Mouse (Mus musculus): ENCODE results near the gene Sirt2. TPM values are rescaled to one million over a fixed set of nuclear protein-coding genes. Genes with fewer than 3 reads are reported as not detected.

Gene Sirt2
- total and polyA plus RNA-seq, 2 experiments from 2014 or later, result 95.5 to 147 TPM

- Histone ChIP-seq H3K4me2 (ENCODE audit: low read depth, low read length) (no peak overlapping the region), H3K27ac (no peak overlapping the region), H3K9me3 (ENCODE audit: low read length) (no peaks in the 10 kb centered on the region), H3K4me1 (ENCODE audit: insufficient read depth, low read length) (no peaks in the 10 kb centered on the region), H3K36me3 (ENCODE audit: insufficient read depth, low read length) (no peaks in the 10 kb centered on the region), H3K27me3 (ENCODE audit: insufficient read depth, low read length) (no peaks in the 10 kb centered on the region), H3K9ac (replicated peaks; ENCODE audit: low read length) (no peak overlapping the region), H3K4me3 (ENCODE audit: low read length) (no peak overlapping the region)
- TF ChIP-seq CTCF (IDR thresholded peaks at IDR 0.05; ENCODE audit: low read depth), result no peak
- WGBS, result 92% methylated on average over 2 of the region's 2 CpGs
- ATAC-seq (no peak), DNase-seq (ENCODE audit: low spot score) (no peak)
Observed at GRCm38 (mm10) chr7:28724613-28725012, 41.9 kb upstream of the Sirt2 start.

DNA sequence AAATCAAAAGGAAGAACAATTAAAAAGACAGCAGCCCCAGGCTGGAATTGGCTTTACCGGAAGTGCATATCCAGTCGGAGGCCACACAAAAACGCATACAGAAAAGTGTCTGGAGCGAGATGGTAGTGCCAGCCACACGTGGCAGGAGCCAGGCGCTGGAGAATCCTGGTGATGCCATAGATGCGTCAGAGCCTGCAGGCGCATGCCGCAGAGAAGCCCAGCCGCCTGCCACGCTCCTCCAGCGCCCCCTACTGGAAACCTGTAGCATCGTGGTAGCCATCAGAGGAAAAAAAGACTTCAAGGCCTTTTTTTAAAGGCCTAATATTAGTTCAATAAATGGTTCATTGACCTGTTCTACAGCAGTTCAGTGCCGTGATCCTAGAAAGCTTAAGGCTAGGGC lies 39.9 kb upstream of the Sirt2 start:
- WGBS, result 6% methylated on average over 14 of the region's 14 CpGs
- Histone ChIP-seq H3K4me1 (ENCODE audit: insufficient read depth, low read length) (no peaks in the 10 kb centered on the region), H3K4me2 (ENCODE audit: low read depth, low read length) (peak overlapping the region; percentile 30), H3K9ac (replicated peaks; ENCODE audit: low read length) (no peak overlapping the region), H3K27ac (no peak overlapping the region), H3K9me3 (ENCODE audit: low read length) (peaks cover 3% of the 10 kb centered on the region; the same call in 1 of the 2 replicates), H3K27me3 (ENCODE audit: insufficient read depth, low read length) (no peaks in the 10 kb centered on the region), H3K36me3 (ENCODE audit: insufficient read depth, low read length) (no peaks in the 10 kb centered on the region), H3K4me3 (ENCODE audit: low read length) (no peak overlapping the region)
- ATAC-seq (peak; percentile 78), DNase-seq (ENCODE audit: low spot score) (peak; percentile 90)
- TF ChIP-seq CTCF (IDR thresholded peaks at IDR 0.05; ENCODE audit: low read depth), result peak; percentile 94

DNA sequence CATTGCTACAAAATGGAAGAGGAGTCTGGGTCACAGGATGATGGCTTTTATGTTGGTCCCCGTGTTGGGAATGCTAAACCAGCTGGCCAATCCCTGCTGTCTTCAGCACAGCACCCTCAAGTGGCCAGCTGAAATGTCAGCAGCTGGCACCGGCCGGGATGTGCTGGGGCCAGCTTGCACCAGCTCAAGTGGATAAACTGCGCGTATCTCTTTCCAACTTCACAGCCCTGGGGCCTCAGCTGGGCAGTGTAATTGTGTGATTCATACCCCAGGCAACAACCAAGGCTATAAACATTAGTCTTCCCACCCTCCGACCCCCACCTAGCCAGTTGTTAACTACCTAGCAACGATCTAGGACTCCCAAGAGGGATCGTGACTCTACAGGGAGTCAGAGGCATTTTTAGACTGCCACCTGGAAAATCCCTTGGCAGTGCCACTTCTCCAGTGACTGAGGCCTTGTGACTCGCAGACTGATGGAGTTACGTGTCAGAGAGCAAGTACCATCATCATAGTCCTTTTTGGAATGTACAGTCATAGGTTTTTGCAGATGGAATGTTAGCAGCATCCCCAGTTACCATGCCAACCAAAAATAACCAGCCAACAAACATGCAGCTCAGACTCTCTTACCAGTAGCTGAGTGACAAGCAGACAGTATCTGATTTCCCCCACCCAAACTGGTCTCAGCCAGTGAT lies 38.7 kb upstream of the Sirt2 start:
- Histone ChIP-seq H3K27me3 (ENCODE audit: insufficient read depth, low read length) (no peaks in the 10 kb centered on the region), H3K4me3 (ENCODE audit: low read length) (no peak overlapping the region), H3K36me3 (ENCODE audit: insufficient read depth, low read length) (no peaks in the 10 kb centered on the region), H3K9ac (replicated peaks; ENCODE audit: low read length) (0 out of 2 replicates have a peak overlapping the region, but pooled peaks have one; percentile 24), H3K9me3 (ENCODE audit: low read length) (peaks cover 3% of the 10 kb centered on the region; the same call in 1 of the 2 replicates), H3K4me1 (ENCODE audit: insufficient read depth, low read length) (no peaks in the 10 kb centered on the region), H3K27ac (no peak overlapping the region), H3K4me2 (ENCODE audit: low read depth, low read length) (no peak overlapping the region)
- peak; percentile 65 for TF ChIP-seq CTCF (IDR thresholded peaks at IDR 0.05; ENCODE audit: low read depth)
- ATAC-seq, result peak; percentile 65
- DNase-seq (ENCODE audit: low spot score), result peak; percentile 72
- 36% methylated on average over 10 of the region's 10 CpGs for WGBS

- Histone ChIP-seq H3K4me2 (ENCODE audit: low read depth, low read length) (peak overlapping the region; percentile 56), H3K27me3 (ENCODE audit: insufficient read depth, low read length) (no peaks in the 10 kb centered on the region), H3K36me3 (ENCODE audit: insufficient read depth, low read length) (no peaks in the 10 kb centered on the region), H3K4me1 (ENCODE audit: insufficient read depth, low read length) (no peaks in the 10 kb centered on the region), H3K9me3 (ENCODE audit: low read length) (peaks cover 3% of the 10 kb centered on the region; the same call in 1 of the 2 replicates), H3K9ac (replicated peaks; ENCODE audit: low read length) (peak overlapping the region; percentile 41; the same call in 1 of the 2 replicates), H3K27ac (no peak overlapping the region), H3K4me3 (ENCODE audit: low read length) (peak overlapping the region; percentile 38)
- ATAC-seq, result peak; percentile 77
- 4% methylated on average over 58 of the region's 58 CpGs for WGBS
- no peak for TF ChIP-seq CTCF (IDR thresholded peaks at IDR 0.05; ENCODE audit: low read depth)
- DNase-seq (ENCODE audit: low spot score), result peak; percentile 66
Observed at GRCm38 (mm10) chr7:28732341-28733142, 34.0 kb upstream of the Sirt2 start.

- Histone ChIP-seq H3K27ac (no peak overlapping the region), H3K27me3 (ENCODE audit: insufficient read depth, low read length) (no peaks in the 10 kb centered on the region), H3K9me3 (ENCODE audit: low read length) (peaks cover 3% of the 10 kb centered on the region; the same call in 1 of the 2 replicates), H3K4me1 (ENCODE audit: insufficient read depth, low read length) (no peaks in the 10 kb centered on the region), H3K4me3 (ENCODE audit: low read length) (peak overlapping the region; percentile 38), H3K9ac (replicated peaks; ENCODE audit: low read length) (no peak overlapping the region), H3K36me3 (ENCODE audit: insufficient read depth, low read length) (no peaks in the 10 kb centered on the region), H3K4me2 (ENCODE audit: low read depth, low read length) (peak overlapping the region; percentile 56)
- ATAC-seq (0 out of 2 replicates have a peak, but pooled peaks have one; percentile 1), DNase-seq (ENCODE audit: low spot score) (no peak)
- WGBS, result 13% methylated on average over 11 of the region's 11 CpGs
- no peak for TF ChIP-seq CTCF (IDR thresholded peaks at IDR 0.05; ENCODE audit: low read depth)
Observed at GRCm38 (mm10) chr7:28733211-28733610, 33.3 kb upstream of the Sirt2 start.

GRCm38 (mm10) chr7:28735701-28736100 lies 30.8 kb upstream of the Sirt2 start:
- Histone ChIP-seq H3K4me2 (ENCODE audit: low read depth, low read length) (no peak overlapping the region), H3K36me3 (ENCODE audit: insufficient read depth, low read length) (no peaks in the 10 kb centered on the region), H3K4me1 (ENCODE audit: insufficient read depth, low read length) (no peaks in the 10 kb centered on the region), H3K27ac (no peak overlapping the region), H3K9me3 (ENCODE audit: low read length) (peaks cover 3% of the 10 kb centered on the region; the same call in 1 of the 2 replicates), H3K9ac (replicated peaks; ENCODE audit: low read length) (no peak overlapping the region), H3K4me3 (ENCODE audit: low read length) (no peak overlapping the region), H3K27me3 (ENCODE audit: insufficient read depth, low read length) (no peaks in the 10 kb centered on the region)
- DNase-seq (ENCODE audit: low spot score), result no peak
- 85% methylated on average over 6 of the region's 6 CpGs for WGBS
- no peak for TF ChIP-seq CTCF (IDR thresholded peaks at IDR 0.05; ENCODE audit: low read depth)
- ATAC-seq, result no peak

All from hindbrain, postnatal 0 days (tissue).